Mouse (Mus musculus) T-helper 1 cell (primary cell): ENCODE data around the gene BC055324.

Experiments
- in situ Hi-C: fragments of 300-600 bp; cut with MboI, MseI; formaldehyde crosslinking; loops from one replicate; pipeline ENCODE4 v1.15.1; 2025; ENCODE audit warnings: high pct_unique_total_duplicates

The BC055324 gene

DNA sequence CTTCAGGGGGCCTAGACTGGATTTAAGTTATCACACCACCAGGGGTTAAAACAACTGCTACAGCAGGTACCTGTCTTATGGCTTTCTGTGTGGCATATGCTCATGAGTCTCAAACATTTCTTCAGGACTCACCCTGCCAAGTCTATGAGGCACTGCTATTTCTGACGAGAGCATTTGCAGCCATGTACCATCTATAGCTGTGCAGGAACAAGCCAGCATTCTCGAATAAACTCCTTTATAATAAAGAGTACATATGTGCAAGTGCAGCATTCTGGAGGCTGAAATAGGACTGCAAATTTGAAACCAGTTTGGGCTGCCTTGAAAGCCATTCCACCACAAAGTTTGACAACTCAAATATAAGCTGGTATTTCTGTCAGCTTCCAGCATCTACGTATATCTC lies 36.6 kb downstream of the BC055324 start:
- in situ Hi-C loops, result no loop called here

DNA sequence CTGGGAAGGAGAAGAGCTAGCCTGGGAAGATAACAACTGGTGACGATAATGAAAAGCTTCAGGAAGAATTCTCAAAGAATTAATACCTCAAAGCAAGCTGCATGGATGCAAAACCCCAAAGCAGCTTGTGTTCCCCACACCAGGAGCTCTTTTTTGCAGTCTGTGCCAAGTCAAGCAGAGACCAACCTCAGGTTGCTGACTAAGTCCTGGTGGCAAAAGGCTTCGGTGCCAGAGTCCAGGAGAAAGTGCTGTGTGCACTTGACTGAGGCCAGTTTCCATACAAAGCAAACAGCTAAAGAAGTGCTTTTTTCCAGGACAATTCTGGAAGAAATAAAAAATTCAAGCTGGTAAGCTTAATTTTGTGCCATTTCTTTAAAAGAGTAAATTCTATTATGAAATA lies 41.2 kb downstream of the BC055324 start:
- in situ Hi-C loops, result no loop called here

DNA sequence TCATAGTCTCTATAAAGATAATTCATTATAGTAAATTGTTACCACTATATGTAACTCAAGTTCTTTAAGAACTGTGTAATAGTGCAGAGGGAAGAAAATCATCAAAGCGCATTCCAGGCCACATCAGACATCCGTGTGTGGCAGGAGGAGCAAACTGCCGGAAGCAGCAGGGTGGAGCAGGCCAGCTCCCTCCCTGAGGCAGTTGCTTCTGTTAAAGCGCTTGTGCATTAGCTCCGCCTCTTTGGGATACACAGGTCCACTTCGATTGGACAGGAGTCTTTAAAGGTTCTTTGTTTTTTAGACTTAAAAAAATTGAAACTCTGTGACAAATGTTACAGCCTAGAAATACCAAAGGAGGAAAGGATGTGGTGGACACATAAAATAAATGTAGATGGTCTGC lies 52.5 kb downstream of the BC055324 start:
- in situ Hi-C loops, result loop anchor here (5.0 kb wide), 1 partner anchor 50 kb away; the partner anchor contains the start of genes BC055324 and Mettl18

DNA sequence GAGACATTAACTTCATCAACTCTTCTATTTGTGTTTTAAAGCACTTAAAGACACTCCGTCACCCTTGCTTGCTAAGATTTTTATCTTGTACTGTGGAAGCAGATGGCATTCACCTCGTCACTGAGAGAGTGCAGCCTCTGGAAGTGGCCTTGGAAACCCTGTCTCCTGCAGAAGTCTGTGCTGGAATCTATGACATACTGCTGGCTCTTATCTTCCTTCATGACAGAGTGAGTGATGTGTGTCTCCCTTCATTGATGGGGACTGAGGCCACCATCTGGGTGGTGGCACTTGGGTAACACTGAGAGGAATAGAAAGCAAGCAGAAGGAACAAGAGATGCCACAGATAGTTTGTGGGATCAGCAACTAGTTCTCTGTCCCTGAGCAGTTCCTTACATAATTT lies 60.0 kb downstream of the BC055324 start:
- in situ Hi-C loops, result loop anchor here (10.0 kb wide), 1 partner anchor 1350 kb away; no protein-coding TSS in a partner anchor

DNA sequence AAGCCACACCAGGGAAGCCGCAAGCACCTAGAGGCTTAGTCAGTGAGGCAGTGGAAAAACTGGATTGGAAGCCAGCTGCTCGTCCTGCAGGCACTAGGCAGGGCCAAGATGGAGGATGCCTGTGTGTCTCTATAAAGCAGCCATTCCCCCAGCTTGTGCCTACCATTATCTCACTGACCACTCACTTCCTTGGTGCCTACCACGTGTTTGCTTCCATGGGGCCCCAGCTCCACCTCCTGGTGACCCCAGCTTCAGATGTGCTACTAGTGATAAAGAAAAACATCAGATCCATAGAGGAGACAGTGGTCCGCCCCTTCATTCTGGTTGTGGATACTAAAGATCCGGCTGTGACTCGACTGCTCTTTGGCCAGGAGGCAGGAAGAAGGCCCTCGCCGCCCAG lies 62.8 kb downstream of the BC055324 start:
- in situ Hi-C loops, result loop anchor here (10.0 kb wide), 1 partner anchor 1347 kb away; no protein-coding TSS in a partner anchor

DNA sequence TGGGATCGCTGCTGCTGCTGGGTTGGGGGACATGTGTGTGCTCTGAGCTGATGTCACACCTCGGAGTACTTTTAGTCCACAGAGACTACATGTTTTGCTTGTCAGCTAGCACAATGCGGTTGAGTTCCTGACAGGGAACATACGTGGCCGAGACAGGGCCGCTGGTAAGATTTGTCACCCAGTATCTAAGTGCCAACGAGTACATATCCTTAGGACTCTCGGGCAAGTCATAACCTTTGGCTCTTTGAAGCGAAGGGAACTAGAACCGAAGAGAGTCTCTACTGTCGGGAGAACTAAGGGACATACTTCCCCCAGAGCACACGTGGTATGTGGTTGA lies 64.2 kb downstream of the BC055324 start:
- in situ Hi-C loops, result loop anchor here (10.0 kb wide), 1 partner anchor 1346 kb away; no protein-coding TSS in a partner anchor

DNA sequence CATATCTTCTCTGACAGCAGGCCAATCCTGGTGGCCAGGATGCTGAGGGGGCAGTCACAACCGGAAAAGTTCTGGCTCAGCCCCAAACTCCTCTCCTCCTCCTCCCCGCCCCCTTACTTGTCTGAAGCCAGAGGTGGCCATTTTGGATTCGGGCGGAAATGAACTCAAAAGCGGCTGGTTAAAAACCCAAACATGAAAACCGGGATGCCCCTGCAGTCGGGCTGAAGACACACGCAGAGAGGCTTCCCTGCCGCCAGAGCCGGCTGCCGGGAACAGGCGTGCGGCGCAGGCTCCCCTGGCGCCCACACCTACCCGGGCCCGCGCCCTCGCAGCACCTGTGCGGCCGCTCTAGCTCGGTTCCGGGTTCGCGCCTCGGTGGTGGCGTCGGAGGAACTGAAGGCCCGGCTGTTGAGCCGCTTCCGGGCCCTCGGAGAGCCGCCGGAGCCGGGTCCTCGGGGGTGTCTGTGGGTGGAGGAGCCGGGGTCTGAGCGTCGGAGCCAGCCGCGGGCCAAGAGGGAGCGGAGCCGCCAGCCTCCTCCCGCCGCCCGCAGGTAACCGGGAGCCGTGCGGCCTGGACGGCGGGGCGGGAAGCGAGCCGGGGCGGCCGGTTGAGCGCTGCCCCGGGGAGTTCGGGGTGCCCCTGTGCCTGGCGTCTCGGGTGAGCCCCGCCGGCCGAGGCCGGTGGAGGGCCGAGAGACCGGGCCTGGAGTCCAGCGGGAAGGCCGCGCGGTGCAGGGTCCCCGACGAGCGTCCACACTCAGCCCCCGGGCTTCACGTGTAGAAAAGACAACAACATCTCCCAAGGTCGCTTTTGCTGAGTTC lies 64.7 kb downstream of the BC055324 start:
- in situ Hi-C loops, result loop anchor here (10.0 kb wide), 2 partner anchors 1345 to 1455 kb away; partner anchors contain the start of gene Dnm3

DNA sequence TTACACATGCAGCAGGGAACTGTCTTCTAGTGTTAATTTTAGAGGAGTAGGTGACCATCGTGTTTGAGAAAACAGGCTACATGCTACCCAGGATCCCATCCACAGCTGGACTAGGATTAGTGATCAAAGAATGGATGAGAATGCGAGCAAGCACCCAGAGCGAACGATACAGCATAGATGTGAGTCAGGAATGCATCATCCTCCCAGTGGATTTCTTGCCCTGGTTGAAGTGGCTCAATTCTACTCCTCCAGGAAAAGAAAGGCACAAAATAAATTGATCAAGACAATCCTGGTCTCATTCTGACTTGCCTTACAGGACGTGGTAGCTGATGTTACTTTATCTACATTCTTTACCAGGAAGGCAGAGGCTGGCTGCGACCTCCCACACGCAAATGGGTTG lies 65.8 kb downstream of the BC055324 start, which contains the start of gene Scyl3:
Gene Scyl3 (plus strand): TSS at position 255 of the 400 bp plus-strand sequence.
- in situ Hi-C loops, result loop anchor here (10.0 kb wide), 1 partner anchor 1454 kb away; the partner anchor contains the start of gene Dnm3

DNA sequence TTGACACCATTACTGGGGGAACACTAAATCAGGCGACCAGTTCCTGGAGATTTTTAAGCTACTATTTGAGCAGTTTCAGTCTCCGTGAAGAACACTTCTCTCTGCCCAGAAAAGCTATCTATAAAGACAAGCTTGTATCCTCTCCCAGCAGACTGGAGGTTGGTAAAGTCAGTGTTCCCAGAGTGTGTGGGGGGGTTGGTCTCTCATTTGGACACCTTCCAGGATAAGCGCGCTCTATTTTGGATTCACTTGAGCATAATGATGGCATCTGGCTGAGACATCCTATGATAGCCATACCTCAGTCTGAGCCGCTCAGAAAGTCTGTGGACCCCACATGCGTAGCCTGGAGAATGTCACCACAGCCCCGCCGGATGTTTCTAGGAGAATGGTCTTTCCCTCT lies 70.5 kb downstream of the BC055324 start:
- in situ Hi-C loops, result loop anchor here (10.0 to 25.0 kb wide), 2 partner anchors 787 to 1449 kb away; partner anchors contain the start of gene Dnm3

DNA sequence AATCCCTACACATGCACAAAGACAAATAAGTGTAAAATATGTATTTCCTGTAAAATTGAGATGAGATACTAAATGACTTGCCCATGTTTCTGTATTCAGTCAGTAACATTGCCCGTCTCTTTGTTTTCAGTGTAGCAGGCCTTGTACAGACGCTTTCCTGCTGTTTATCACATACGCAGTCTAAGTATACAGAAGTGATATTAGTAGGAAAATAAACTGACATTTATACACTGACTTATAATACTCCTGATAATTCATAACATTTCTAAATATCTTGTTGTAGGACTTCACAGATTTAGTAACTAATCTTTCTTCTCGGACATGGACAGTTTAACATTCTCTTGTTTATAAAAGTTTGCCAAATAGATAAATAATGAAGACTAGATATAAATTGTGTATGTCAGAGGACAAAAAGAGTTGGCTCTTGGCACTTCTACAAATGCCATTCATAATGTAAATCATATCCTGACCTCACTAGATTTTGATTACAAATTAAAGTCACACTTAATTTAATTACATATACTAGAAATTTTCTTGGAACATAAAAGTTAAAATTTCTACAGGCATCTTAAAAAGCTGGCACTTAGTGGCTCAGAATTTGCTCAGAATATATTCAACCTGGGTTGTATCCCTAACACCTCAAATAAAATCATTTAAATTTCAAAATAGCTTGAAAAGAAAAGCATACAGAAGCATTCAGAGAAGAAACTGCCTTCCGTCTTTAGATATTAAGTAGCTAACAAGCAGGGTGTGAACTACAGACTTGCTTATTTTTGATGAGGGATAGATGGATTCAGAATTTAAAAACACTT lies 77.0 kb downstream of the BC055324 start:
- in situ Hi-C loops, result loop anchor here (5.0 to 25.0 kb wide), 2 partner anchors 100 to 780 kb away; no protein-coding TSS in a partner anchor

DNA sequence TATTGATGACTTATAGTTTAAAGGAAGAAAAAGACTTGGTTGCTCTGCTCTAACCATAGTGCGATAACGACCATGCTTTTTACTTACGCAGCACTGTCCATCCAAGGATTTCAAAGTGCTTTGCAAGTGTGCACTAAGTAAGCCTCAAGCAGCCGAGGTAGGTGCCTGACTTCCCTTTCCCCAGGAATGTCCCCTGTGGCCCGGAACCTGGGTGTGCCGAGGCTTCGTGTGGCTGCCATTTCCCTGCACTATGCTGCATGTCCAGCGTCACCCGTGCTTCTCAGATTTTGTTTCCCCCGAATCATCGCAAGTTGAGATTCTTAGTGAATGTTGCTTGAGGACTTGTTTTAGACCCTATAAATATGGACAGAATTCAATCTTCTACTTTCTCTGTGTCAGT lies 82.6 kb downstream of the BC055324 start:
- in situ Hi-C loops, result loop anchor here (25.0 kb wide), 1 partner anchor 775 kb away; no protein-coding TSS in a partner anchor

DNA sequence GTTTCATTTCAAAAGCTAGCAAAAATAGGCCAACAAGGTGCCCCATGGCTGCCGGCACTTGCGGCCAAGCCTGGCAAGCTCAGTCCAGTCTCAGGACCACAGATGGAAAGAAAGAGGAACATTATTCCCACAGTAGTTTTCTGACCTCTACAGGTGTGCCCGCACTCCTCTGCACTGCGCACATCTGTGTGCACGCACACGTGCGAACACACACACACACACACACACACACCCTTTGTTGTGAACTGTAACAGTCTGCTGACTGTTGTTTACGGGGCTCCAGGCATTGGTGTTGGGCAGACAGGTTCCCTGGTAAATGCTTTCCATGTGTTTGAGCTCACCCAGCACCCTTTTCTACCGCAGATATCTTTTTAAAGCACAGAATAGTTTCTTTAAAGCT lies 83.8 kb downstream of the BC055324 start:
- in situ Hi-C loops, result loop anchor here (25.0 kb wide), 1 partner anchor 773 kb away; no protein-coding TSS in a partner anchor

DNA sequence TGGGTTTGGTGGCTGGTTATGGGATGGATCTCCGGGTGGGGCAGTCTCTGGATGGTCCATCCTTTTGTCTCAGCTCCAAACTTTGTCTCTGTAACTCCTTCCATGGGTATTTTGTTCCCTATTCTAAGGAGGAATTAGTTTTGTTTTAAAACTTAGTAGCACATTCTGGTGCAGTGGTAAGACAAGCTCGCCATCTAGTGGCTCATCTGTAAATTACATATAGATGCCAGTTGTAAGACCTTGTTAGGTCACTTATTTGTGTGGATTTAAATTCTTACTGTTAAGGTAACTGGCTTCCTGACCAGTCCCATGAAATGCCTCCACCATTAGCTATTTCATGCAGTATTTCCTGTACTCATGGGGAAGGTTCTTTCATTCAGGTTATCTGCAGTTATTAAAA lies 84.3 kb downstream of the BC055324 start:
- in situ Hi-C loops, result loop anchor here (25.0 kb wide), 1 partner anchor 773 kb away; no protein-coding TSS in a partner anchor

DNA sequence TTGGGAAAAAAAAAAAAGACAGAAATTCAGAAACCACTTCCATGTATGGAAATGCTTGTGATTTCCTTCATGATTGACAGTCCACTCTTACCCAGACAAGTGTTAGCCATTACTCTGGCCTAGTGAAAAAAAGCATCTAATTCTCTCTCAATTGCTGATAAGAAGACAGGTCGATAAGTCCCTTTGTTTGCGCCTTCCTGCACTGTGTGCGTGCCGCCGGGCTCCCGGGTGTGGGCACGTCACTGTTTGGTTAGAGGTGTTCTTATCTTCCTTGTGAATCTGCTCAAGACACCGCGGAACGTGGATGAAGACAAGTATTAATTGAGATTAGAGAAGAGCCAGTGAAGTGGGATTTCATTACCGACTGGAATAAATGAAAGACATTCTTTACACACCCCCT lies 86.2 kb downstream of the BC055324 start:
- in situ Hi-C loops, result loop anchor here (10.0 to 25.0 kb wide), 3 partner anchors 74 to 1014 kb away; partner anchors contain the start of gene Fmo2

DNA sequence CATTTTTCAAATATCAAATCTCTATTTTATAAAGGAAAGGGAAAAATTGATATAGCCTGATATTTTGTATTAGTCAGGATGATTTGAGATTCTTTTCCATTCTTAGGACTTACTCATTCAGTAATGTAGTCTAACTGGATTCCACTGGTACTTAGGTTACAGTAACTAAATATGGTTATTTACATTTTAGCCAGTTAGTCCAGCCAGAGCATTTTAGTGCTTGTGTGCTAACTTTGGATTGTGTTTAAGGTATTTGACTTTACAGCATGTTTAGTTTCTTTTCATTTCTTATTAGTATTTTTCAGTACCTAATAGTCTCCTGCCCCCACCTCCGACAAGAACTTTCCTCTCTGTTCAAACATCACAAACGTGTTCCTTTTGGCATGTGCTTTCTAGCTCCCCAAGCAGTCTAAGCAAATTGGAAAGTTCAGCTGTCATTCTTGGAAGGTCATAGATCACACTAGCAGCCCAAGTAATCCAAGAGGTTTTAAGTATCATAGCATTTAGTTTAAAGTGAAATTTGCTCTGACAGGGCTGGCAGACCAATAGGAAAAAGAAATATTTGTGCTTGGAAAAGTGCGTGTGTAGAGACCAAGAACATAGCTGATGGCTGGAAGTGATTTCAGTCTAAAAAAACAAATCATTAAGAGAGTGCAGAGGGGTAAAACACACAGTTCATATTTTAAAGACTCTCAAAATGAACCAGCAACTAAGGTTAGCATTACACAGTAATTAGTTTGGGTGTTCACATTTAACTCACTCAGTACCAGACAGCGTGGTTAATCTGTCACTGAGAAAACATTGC lies 87.4 kb downstream of the BC055324 start:
- in situ Hi-C loops, result loop anchor here (10.0 to 25.0 kb wide), 3 partner anchors 72 to 1012 kb away; partner anchors contain the start of gene Fmo2

DNA sequence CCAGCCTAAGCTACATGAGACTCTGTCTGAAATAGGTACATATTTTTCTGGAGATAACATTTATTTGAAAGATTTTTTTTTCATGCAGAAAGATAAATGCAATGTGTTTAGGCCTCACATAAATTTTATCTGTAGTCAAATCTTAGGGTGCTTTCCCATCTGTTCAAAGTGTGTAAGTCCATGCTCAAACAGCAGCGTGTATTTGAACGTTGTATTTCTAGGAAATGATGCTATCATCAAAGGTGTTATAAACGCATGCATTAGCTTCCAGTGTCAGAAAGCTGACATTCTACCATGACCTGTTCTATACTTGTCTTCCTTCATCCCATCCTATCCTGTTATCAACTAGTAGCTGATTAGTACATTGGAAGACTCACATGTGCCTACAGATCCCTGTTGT lies 91.2 kb downstream of the BC055324 start:
- in situ Hi-C loops, result loop anchor here (10.0 to 25.0 kb wide), 3 partner anchors 69 to 1009 kb away; partner anchors contain the start of gene Fmo2

DNA sequence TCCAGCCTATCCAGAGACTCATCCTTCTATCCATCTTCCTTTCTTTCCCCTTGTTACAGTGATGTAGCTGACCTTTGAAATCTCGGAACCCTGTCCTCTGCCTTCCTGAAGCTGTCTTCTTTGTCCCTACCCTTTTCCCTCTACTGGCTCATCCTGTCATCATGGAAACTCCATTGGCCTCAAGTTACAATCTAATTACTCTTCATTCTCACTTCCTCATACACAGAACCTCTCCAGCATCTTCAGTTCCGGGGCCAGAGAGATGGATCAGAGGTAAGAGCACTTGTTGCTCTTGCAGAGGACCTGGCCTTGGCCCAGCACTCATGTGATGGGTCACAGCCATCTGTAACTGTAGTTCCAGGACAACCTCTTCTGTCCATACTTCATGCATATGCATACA lies 94.4 kb downstream of the BC055324 start:
- in situ Hi-C loops, result loop anchor here (10.0 to 25.0 kb wide), 3 partner anchors 65 to 1005 kb away; partner anchors contain the start of gene Fmo2

DNA sequence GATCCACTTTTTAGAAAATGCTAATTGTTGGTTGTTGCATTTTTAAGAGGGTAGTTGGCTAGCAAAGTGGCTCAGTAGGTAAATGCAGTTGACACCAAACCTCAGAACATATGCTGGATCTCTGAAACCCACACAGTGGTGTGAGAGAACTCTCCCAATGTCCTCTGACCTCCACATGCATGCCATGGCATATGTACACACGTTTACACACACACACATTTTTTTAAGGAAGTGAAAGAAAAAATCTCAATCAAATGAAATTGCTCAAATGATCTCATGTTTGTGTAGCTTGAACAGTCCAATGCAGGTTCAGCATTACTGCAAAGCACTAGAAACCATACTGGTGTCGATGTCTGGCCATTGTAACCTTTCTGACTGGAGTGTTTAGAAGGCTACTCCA lies 95.0 kb downstream of the BC055324 start:
- in situ Hi-C loops, result no loop called here

DNA sequence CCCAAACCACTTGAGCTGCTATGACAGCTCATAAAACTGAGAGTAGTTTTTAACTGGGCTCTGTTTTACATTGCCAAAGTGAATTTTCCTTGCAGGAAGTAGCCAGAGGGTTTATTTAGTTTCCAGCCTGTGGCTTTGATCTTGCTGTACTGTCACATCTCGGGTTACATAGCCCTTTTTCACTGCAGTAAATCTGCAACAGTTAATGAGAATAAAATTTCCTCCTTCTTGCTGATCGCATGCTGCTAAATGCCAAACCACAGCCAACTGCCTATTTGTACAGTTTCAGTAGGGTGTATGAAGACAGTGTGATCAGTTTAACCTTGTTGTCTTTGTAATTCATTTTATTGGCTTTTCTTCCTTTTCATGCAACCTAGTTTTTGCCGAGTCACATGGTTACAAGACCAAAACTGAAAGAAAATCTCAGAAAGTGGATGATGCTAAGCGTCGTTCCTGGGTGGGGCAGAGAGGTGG lies 96.3 kb downstream of the BC055324 start:
- in situ Hi-C loops, result no loop called here
